Mouse (Mus musculus): ENCODE measurements around the gene Gamt. TPM values are rescaled to one million over a fixed set of nuclear protein-coding genes. Genes with fewer than 3 reads are reported as not detected.
A peak's percentile ranks its signal among the peaks of the same experiment; 100 is the strongest.

Gamt gene
- polyA plus RNA-seq, 1 experiment from 2014 or later = 33.6 TPM

- Histone ChIP-seq H3K4me1 (ENCODE audit: control insufficient read depth, insufficient read depth, low read length) (peaks cover 10% of the 10 kb centered on the region), H3K4me3 (ENCODE audit: low read length) (peak within 1 kb of the TSS; percentile 94), H3K27ac (ENCODE audit: low read depth, low read length) (peak within 1 kb of the TSS; percentile 95), H3K36me3 (ENCODE audit: control insufficient read depth, insufficient read depth, low read length) (peaks cover 32% of the 10 kb centered on the region), H3K27me3 (ENCODE audit: control insufficient read depth, insufficient read depth, low read length) (peaks cover 2% of the 10 kb centered on the region; the same call in 1 of the 2 replicates), H3K4me2 (replicated peaks; ENCODE audit: low read depth, low read length) (peak within 1 kb of the TSS; percentile 72), H3K9me3 (ENCODE audit: control insufficient read depth, low read length) (no peaks in the 10 kb centered on the region), H3K9ac (ENCODE audit: low read depth, low read length) (peak within 1 kb of the TSS; percentile 97)
- WGBS = under 1% methylated on average over 71 of the region's 72 CpGs
- ATAC-seq (ENCODE audit: low FRiP score, low TSS enrichment) = peak; percentile 87
Measured at GRCm38 (mm10) chr10:80292251-80293146, 31.7 kb upstream of the Gamt start, which contains the start of gene Rps15. Gene Rps15 (plus strand): TSS chr10:80292453.

- Histone ChIP-seq H3K36me3 (ENCODE audit: control insufficient read depth, insufficient read depth, low read length) (peaks cover 54% of the 10 kb centered on the region), H3K4me2 (replicated peaks; ENCODE audit: low read depth, low read length) (no peak overlapping the region), H3K4me1 (ENCODE audit: control insufficient read depth, insufficient read depth, low read length) (peaks cover 3% of the 10 kb centered on the region; the same call in 1 of the 2 replicates), H3K9me3 (ENCODE audit: control insufficient read depth, low read length) (no peaks in the 10 kb centered on the region), H3K27ac (ENCODE audit: low read depth, low read length) (no peak overlapping the region), H3K27me3 (ENCODE audit: control insufficient read depth, insufficient read depth, low read length) (no peaks in the 10 kb centered on the region), H3K9ac (ENCODE audit: low read depth, low read length) (no peak overlapping the region), H3K4me3 (ENCODE audit: low read length) (no peak overlapping the region)
- WGBS = 67% methylated on average over 8 of the region's 8 CpGs
- no peak for ATAC-seq (ENCODE audit: low FRiP score, low TSS enrichment)
Measured at GRCm38 (mm10) chr10:80288657-80289056, 27.8 kb upstream of the Gamt start.

- no peak for ATAC-seq (ENCODE audit: low FRiP score, low TSS enrichment)
- H3K27me3 ChIP-seq (ENCODE audit: control insufficient read depth, insufficient read depth, low read length) = no peaks in the 10 kb centered on the region
- no peak overlapping the region for H3K4me3 ChIP-seq (ENCODE audit: low read length)
- H3K4me1 ChIP-seq (ENCODE audit: control insufficient read depth, insufficient read depth, low read length) = no peaks in the 10 kb centered on the region
- no peak overlapping the region for H3K27ac ChIP-seq (ENCODE audit: low read depth, low read length)
- H3K9me3 ChIP-seq (ENCODE audit: control insufficient read depth, low read length) = no peaks in the 10 kb centered on the region
- H3K36me3 ChIP-seq (ENCODE audit: control insufficient read depth, insufficient read depth, low read length) = peaks cover 57% of the 10 kb centered on the region
- no peak overlapping the region for H3K4me2 ChIP-seq (replicated peaks; ENCODE audit: low read depth, low read length)
- 92% methylated on average over 12 of the region's 12 CpGs for WGBS
- H3K9ac ChIP-seq (ENCODE audit: low read depth, low read length) = no peak overlapping the region
Measured at GRCm38 (mm10) chr10:80288097-80288496, 27.3 kb upstream of the Gamt start.

- WGBS = 55% methylated on average over 14 of the region's 15 CpGs
- ATAC-seq (ENCODE audit: low FRiP score, low TSS enrichment) = no peak
- H3K9me3 ChIP-seq (ENCODE audit: control insufficient read depth, low read length) = no peaks in the 10 kb centered on the region
- no peaks in the 10 kb centered on the region for H3K27me3 ChIP-seq (ENCODE audit: control insufficient read depth, insufficient read depth, low read length)
- no peak overlapping the region for H3K27ac ChIP-seq (ENCODE audit: low read depth, low read length)
- H3K36me3 ChIP-seq (ENCODE audit: control insufficient read depth, insufficient read depth, low read length) = peaks cover 82% of the 10 kb centered on the region
- no peak overlapping the region for H3K4me2 ChIP-seq (replicated peaks; ENCODE audit: low read depth, low read length)
- no peaks in the 10 kb centered on the region for H3K4me1 ChIP-seq (ENCODE audit: control insufficient read depth, insufficient read depth, low read length)
- H3K4me3 ChIP-seq (ENCODE audit: low read length) = no peak overlapping the region
- no peak overlapping the region for H3K9ac ChIP-seq (ENCODE audit: low read depth, low read length)
Measured at GRCm38 (mm10) chr10:80285222-80286070, 24.6 kb upstream of the Gamt start.

GRCm38 (mm10) chr10:80282481-80283441 is 21.9 kb upstream of the Gamt start:
- Histone ChIP-seq H3K4me1 (ENCODE audit: control insufficient read depth, insufficient read depth, low read length) (no peaks in the 10 kb centered on the region), H3K9ac (ENCODE audit: low read depth, low read length) (no peak overlapping the region), H3K4me3 (ENCODE audit: low read length) (no peak overlapping the region), H3K9me3 (ENCODE audit: control insufficient read depth, low read length) (no peaks in the 10 kb centered on the region), H3K4me2 (replicated peaks; ENCODE audit: low read depth, low read length) (no peak overlapping the region), H3K36me3 (ENCODE audit: control insufficient read depth, insufficient read depth, low read length) (peaks cover 95% of the 10 kb centered on the region), H3K27ac (ENCODE audit: low read depth, low read length) (no peak overlapping the region), H3K27me3 (ENCODE audit: control insufficient read depth, insufficient read depth, low read length) (no peaks in the 10 kb centered on the region)
- WGBS = 88% methylated on average over 20 of the region's 20 CpGs
- ATAC-seq (ENCODE audit: low FRiP score, low TSS enrichment) = no peak

- H3K36me3 ChIP-seq (ENCODE audit: control insufficient read depth, insufficient read depth, low read length) = peaks cover 96% of the 10 kb centered on the region
- WGBS = 73% methylated on average over 8 of the region's 8 CpGs
- H3K9me3 ChIP-seq (ENCODE audit: control insufficient read depth, low read length) = no peaks in the 10 kb centered on the region
- no peaks in the 10 kb centered on the region for H3K4me1 ChIP-seq (ENCODE audit: control insufficient read depth, insufficient read depth, low read length)
- H3K4me3 ChIP-seq (ENCODE audit: low read length) = no peak overlapping the region
- no peak overlapping the region for H3K4me2 ChIP-seq (replicated peaks; ENCODE audit: low read depth, low read length)
- ATAC-seq (ENCODE audit: low FRiP score, low TSS enrichment) = peak; percentile 6; the same call in 1 of the 2 replicates
- H3K27ac ChIP-seq (ENCODE audit: low read depth, low read length) = no peak overlapping the region
- H3K27me3 ChIP-seq (ENCODE audit: control insufficient read depth, insufficient read depth, low read length) = no peaks in the 10 kb centered on the region
- no peak overlapping the region for H3K9ac ChIP-seq (ENCODE audit: low read depth, low read length)
Measured at GRCm38 (mm10) chr10:80281921-80282371, 21.1 kb upstream of the Gamt start.

- Histone ChIP-seq H3K4me3 (ENCODE audit: low read length) (no peak overlapping the region), H3K4me1 (ENCODE audit: control insufficient read depth, insufficient read depth, low read length) (no peaks in the 10 kb centered on the region), H3K27me3 (ENCODE audit: control insufficient read depth, insufficient read depth, low read length) (no peaks in the 10 kb centered on the region), H3K9me3 (ENCODE audit: control insufficient read depth, low read length) (no peaks in the 10 kb centered on the region), H3K4me2 (replicated peaks; ENCODE audit: low read depth, low read length) (no peak overlapping the region), H3K27ac (ENCODE audit: low read depth, low read length) (no peak overlapping the region), H3K9ac (ENCODE audit: low read depth, low read length) (no peak overlapping the region), H3K36me3 (ENCODE audit: control insufficient read depth, insufficient read depth, low read length) (peaks cover 96% of the 10 kb centered on the region)
- WGBS = 61% methylated on average over 7 of the region's 7 CpGs
- peak; percentile 26; the same call in 1 of the 2 replicates for ATAC-seq (ENCODE audit: low FRiP score, low TSS enrichment)
Measured at GRCm38 (mm10) chr10:80281304-80281703, 20.5 kb upstream of the Gamt start.

GRCm38 (mm10) chr10:80279273-80279672 is 18.5 kb upstream of the Gamt start:
- Histone ChIP-seq H3K4me1 (ENCODE audit: control insufficient read depth, insufficient read depth, low read length) (no peaks in the 10 kb centered on the region), H3K9me3 (ENCODE audit: control insufficient read depth, low read length) (no peaks in the 10 kb centered on the region), H3K27me3 (ENCODE audit: control insufficient read depth, insufficient read depth, low read length) (no peaks in the 10 kb centered on the region), H3K9ac (ENCODE audit: low read depth, low read length) (no peak overlapping the region), H3K36me3 (ENCODE audit: control insufficient read depth, insufficient read depth, low read length) (peaks cover 93% of the 10 kb centered on the region), H3K4me2 (replicated peaks; ENCODE audit: low read depth, low read length) (no peak overlapping the region), H3K4me3 (ENCODE audit: low read length) (no peak overlapping the region), H3K27ac (ENCODE audit: low read depth, low read length) (no peak overlapping the region)
- no peak for ATAC-seq (ENCODE audit: low FRiP score, low TSS enrichment)
- WGBS = 90% methylated on average over 12 of the region's 12 CpGs

All from kidney, embryonic 14.5 days (tissue).